Mouse (Mus musculus) frontal cortex, postnatal 14 days (tissue): ENCODE measurements at regions not wholly inside any gene's neighbourhood (a gene's known extent, or its start where the extent isn't known, plus 50 kb on each side); places are given as distances from the start of the nearest gene placed in this dataset.

Experiments
- DNase-seq, 2 experiments: peaks; one replicate each; pipeline ENCODE4 v3.0.0; 2022; ENCODE audit warnings: low spot score in 2 of 2

- no peak for DNase-seq
These were observed 52.3 kb upstream of the Bace2 start for GRCm38 (mm10) chr16:97304156-97304735.
